In the genomic region with DNA sequence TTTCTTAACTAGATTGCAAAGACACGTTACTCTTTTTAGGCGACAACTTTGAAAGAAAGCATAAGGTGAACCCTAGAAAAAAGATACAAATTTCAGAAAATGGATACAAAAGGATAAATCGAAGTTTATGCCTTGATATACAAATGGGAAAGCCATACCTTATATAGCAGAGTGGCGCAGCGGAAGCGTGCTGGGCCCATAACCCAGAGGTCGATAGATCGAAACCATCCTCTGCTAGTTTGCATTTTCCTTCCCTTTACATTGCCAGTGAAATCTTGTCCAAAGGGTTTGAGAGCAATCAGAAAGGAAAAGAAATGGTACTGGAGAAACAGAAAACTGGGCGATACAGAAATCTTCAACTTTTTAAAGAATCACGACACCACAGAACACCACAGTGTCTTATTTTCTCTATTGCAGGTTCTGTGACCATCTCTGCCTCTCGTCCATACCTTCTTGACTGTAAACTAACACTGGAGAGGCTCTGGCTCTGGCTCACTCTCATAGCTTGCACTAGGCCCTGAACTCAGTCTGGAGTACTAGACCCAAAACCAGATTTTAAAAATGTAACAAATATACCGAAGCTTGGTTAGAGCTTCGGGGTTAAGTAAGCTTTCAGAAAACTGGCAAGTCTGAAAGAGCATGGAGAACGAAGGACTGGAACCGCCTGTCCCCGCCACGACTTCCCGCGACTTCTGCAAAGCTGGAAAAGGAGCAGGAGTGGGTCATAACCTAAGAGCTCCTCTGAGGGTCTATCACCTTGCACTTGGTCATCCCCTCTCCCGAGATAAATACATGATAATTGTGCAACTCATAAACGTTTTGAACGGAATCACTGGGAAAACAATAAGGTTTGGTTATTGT, we compare ENCODE assay signal across 8 mouse cellular contexts. TPM values are rescaled to one million over a fixed set of nuclear protein-coding genes. Genes with fewer than 3 reads are reported as not detected.
A peak's percentile ranks its signal among the peaks of the same experiment; 100 is the strongest.
DNase-seq lines count a peak whose midpoint lies in the region; ATAC-seq and TF ChIP-seq lines count a peak whose summit lies in the region.

No protein-coding gene starts in this region.

- no peaks in the 10 kb centered on the region for H3K36me3 ChIP-seq in lung, embryonic 16.5 days (ENCODE audit: control insufficient read depth, insufficient read depth, low read length)
- no peaks in the 10 kb centered on the region for H3K36me3 ChIP-seq in lung, postnatal 0 days (ENCODE audit: insufficient read depth, low read length)
- H3K36me3 ChIP-seq in intestine, embryonic 15.5 days = no peaks in the 10 kb centered on the region
- H3K36me3 ChIP-seq in neural tube, embryonic 13.5 days = no peaks in the 10 kb centered on the region

- no peak overlapping the region for H3K9ac ChIP-seq in lung, embryonic 16.5 days (ENCODE audit: low read length)
- H3K9ac ChIP-seq in lung, postnatal 0 days (replicated peaks; ENCODE audit: low read depth) = no peak overlapping the region
- no peak overlapping the region for H3K9ac ChIP-seq in intestine, embryonic 15.5 days
- no peak overlapping the region for H3K9ac ChIP-seq in neural tube, embryonic 13.5 days

- no peak for TF ChIP-seq EP300 in lung, postnatal 0 days (IDR thresholded peaks at IDR 0.05)

- peak overlapping the region; percentile 13 for H3K4me2 ChIP-seq in lung, embryonic 16.5 days (ENCODE audit: low read depth, low read length)
- no peak overlapping the region for H3K4me2 ChIP-seq in lung, postnatal 0 days (replicated peaks; ENCODE audit: low read depth, low read length)
- H3K4me2 ChIP-seq in intestine, embryonic 15.5 days (replicated peaks) = peak overlapping the region; percentile 5; the same call in 1 of the 2 replicates
- peak overlapping the region; percentile 22 for H3K4me2 ChIP-seq in neural tube, embryonic 13.5 days

- no peak overlapping the region for H3K27ac ChIP-seq in lung, embryonic 16.5 days (ENCODE audit: low read length)
- H3K27ac ChIP-seq in lung, postnatal 0 days (ENCODE audit: low read length) = no peak overlapping the region
- H3K27ac ChIP-seq in intestine, embryonic 15.5 days = no peak overlapping the region
- no peak overlapping the region for H3K27ac ChIP-seq in neural tube, embryonic 13.5 days (replicated peaks)

- no peak for DNase-seq in lung, postnatal 0 days (ENCODE audit: low spot score)
- DNase-seq in embryo, embryonic 10 days (ENCODE audit: low spot score) = peak; percentile 79
- no peak for DNase-seq in gastrocnemius, postnatal 10 days
- DNase-seq in cerebellum, adult 18-20 months = no peak

- peaks cover 3% of the 10 kb centered on the region; the same call in 1 of the 2 replicates for H3K4me1 ChIP-seq in lung, embryonic 16.5 days (replicated peaks; ENCODE audit: control insufficient read depth, insufficient read depth, low read length)
- no peaks in the 10 kb centered on the region for H3K4me1 ChIP-seq in lung, postnatal 0 days (ENCODE audit: insufficient read depth, low read depth, low read length)
- H3K4me1 ChIP-seq in intestine, embryonic 15.5 days (replicated peaks) = no peaks in the 10 kb centered on the region; the same call in 1 of the 2 replicates
- no peaks in the 10 kb centered on the region; the same call in 1 of the 2 replicates for H3K4me1 ChIP-seq in neural tube, embryonic 13.5 days (replicated peaks)

- H3K4me3 ChIP-seq in lung, embryonic 16.5 days (ENCODE audit: low read length) = 0 out of 2 replicates have a peak overlapping the region, but pooled peaks have one; percentile 12
- H3K4me3 ChIP-seq in lung, postnatal 0 days (ENCODE audit: low read depth, low read length) = no peak overlapping the region
- no peak overlapping the region for H3K4me3 ChIP-seq in intestine, embryonic 15.5 days (replicated peaks)
- H3K4me3 ChIP-seq in neural tube, embryonic 13.5 days = no peak overlapping the region

- no peak for ATAC-seq in lung, embryonic 16.5 days (ENCODE audit: low read depth)
- no peak for ATAC-seq in lung, postnatal 0 days
- peak; percentile 48; the same call in 1 of the 2 replicates for ATAC-seq in intestine, embryonic 15.5 days
- ATAC-seq in neural tube, embryonic 13.5 days (ENCODE audit: low read depth) = no peak
- ATAC-seq in CD4-positive, CD25-positive, alpha-beta regulatory T cell, adult 4 months = no peak

- no peaks in the 10 kb centered on the region for H3K9me3 ChIP-seq in lung, embryonic 16.5 days (ENCODE audit: control insufficient read depth, low read length)
- H3K9me3 ChIP-seq in lung, postnatal 0 days (ENCODE audit: low read length) = no peaks in the 10 kb centered on the region
- H3K9me3 ChIP-seq in intestine, embryonic 15.5 days = no peaks in the 10 kb centered on the region
- H3K9me3 ChIP-seq in neural tube, embryonic 13.5 days = no peaks in the 10 kb centered on the region

- TF ChIP-seq CTCF in lung, postnatal 0 days (IDR thresholded peaks at IDR 0.05) = no peak

- no peaks in the 10 kb centered on the region for H3K27me3 ChIP-seq in lung, embryonic 16.5 days (ENCODE audit: control insufficient read depth, insufficient read depth, low read depth, low read length)
- H3K27me3 ChIP-seq in lung, postnatal 0 days (replicated peaks; ENCODE audit: insufficient read depth, low read length) = no peaks in the 10 kb centered on the region
- no peaks in the 10 kb centered on the region for H3K27me3 ChIP-seq in intestine, embryonic 15.5 days (replicated peaks)
- no peaks in the 10 kb centered on the region; the same call in 1 of the 2 replicates for H3K27me3 ChIP-seq in neural tube, embryonic 13.5 days

- 22% methylated on average over 22 of the region's 22 CpGs for WGBS in lung, embryonic 16.5 days
- WGBS in lung, postnatal 0 days = 35% methylated on average over 22 of the region's 22 CpGs
- WGBS in intestine, embryonic 15.5 days = 36% methylated on average over 22 of the region's 22 CpGs
- WGBS in neural tube, embryonic 13.5 days = 8% methylated on average over 22 of the region's 22 CpGs

RNA-seq across cellular contexts. Expression of gene Zfp184, which starts 37.7 kb away (rescaled TPM):
- polyA plus RNA-seq in lung, embryonic 16.5 days (2015; fragmentation: Nextera tagmentation; extraction: Ambion mirVana) = 7.9 and 12.5 TPM in 2 replicates
- polyA plus RNA-seq in lung, postnatal 0 days (2015; fragmentation: Nextera tagmentation; extraction: Ambion mirVana) = 2.5 and 3.4 TPM in 2 replicates
- polyA plus RNA-seq in intestine, embryonic 15.5 days (2015; fragmentation: Nextera tagmentation; extraction: Ambion mirVana) = 6.2 and 7.5 TPM in 2 replicates
- polyA plus RNA-seq in neural tube, embryonic 13.5 days (2015; fragmentation: Nextera tagmentation; extraction: Ambion mirVana) = 16.0 and 16.3 TPM in 2 replicates
- under 1 TPM in 1 of 2 experiments, not detected in 1; 0.37 TPM for polyA plus RNA-seq in CD4-positive, CD25-positive, alpha-beta regulatory T cell, adult 4 months (2017; shearing (Covaris generic))
- 1 to 10 TPM in 1 of 2 experiments, under 1 TPM in 1; 0.73 to 1.2 TPM for total RNA-seq in gastrocnemius, postnatal 10 days (2021)
